Mouse (Mus musculus) C3H10T1/2 (cell line): Measurements from ENCODE around the gene Gngt2. TPM values are rescaled to one million over a fixed set of nuclear protein-coding genes. Genes with fewer than 3 reads are reported as not detected.

ENCODE experiments used
- polyA plus RNA-seq, 2 experiments: library from polyadenylated mRNA; unstranded; fragments of >200 nt; fragmentation: generic; extraction: Trizol; gene quantifications; one replicate each; pipeline ENCODE4 v1.2.1; 2012; ENCODE audit warnings: missing spikeins in 2 of 2

The Gngt2 gene
- 1 to 10 TPM in 1 of 2 experiments, under 1 TPM in 1; 0.84 to 1.2 TPM for polyA plus RNA-seq

DNA sequence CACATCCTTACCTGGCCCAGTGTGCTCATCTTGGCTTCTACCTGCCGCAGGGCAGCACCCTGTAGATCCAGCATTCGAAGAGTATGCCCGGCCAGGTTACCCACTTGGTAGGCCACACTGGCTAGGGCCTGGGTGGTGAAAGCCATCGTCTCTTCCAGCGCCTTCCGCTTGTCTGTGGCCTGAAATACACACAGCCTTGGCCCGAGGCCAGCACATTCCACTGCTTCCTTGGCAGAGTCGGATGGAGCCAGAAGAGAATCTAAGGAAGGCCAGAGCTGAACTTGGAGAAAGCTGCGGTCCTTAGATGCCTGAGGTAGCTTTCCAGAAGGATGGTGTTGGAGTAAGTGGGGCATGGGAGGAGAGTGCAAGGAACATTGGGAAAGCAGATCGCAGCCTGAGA, at the start of gene Gngt2:
TSS of gene Gngt2 (plus strand) at position 158 of the 400 bp plus-strand sequence.

DNA sequence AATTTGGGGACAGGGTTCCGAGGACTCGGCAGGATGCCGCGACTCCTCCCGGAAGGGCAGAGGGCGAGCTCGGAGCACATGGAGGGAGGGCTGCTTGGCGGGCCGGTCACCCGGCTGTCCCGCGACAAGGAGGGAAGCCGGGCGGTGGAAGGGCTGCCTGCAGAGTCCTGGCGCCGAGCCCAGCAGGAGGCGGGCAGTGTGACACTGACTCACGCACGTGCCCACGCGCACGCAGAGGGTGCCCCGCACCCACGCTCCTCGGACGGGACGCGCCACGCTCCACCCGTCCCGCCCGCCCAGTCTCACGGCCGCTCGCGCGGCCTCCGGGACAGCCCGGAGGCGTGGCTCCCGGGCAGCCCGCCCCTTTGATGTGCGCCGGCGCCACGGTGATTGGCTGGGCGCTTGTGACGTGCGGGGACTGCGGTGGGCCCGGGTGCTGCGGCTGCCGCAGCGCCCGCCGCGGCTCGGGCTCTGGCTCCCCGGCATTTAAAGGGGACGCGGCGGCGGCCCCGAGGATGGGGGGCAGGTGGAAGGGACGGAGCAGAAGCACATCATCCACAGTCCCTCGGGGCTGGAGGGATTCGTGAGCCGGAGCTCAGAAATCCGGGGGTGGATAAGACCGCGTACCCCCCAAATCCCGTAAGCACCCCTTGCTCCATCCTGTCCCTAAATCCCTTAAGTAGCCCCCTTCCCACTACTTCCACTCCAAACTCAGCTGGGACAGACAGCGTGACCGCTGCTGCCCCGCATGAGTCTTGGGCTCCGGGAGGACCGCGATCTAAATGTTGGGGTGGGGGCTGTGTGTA, 12.7 kb upstream of the Gngt2 start, which contains the start of gene Phospho1:
TSS of gene Phospho1 (plus strand) at position 429 of the 806 bp plus-strand sequence.

DNA sequence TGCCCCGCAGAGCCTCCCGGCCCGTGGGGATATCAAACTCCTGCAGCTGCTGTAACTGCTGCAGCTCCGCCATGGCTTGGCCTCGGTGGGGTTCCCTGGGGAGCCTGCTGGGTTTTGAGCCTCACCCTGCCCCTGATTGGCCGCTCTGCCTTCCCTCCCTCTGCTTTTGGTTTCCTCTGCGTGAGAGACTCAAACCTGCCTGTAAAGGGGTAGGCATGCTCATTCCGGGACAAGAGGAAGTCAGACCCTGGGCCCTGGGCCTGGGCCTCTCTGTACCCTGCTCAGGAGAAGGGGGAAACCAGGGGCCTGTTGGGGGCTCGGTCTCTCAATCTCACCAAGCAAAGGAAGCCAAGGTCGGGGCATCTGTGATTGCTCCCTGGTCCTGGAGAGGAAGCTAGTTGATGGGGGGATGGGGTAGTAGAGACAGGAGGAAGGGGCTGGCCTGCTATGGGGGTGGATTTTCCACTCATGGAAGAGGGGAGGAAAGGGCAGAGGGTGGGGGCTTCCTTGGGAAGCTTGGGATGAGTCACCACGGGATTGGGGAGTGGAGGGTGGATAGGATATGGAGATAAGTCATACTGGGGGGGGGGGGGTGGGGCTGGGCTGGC, 5.2 kb downstream of the Gngt2 start, which contains the start of gene Abi3:
TSS of gene Abi3 (minus strand) at position 403 of the 608 bp plus-strand sequence.

Other genes starting within 250 kb of the Gngt2 start
- 1 to 10 TPM in 1 of 2 experiments, under 1 TPM in 1; 0.74 to 1.8 TPM for gene Ngfr, start 249.5 kb upstream of the Gngt2 start, polyA plus RNA-seq
- 100 to 1,000 TPM; 232 to 455 TPM for gene Phb, start 170.3 kb upstream of the Gngt2 start, polyA plus RNA-seq
- gene Zfp652, start 124.5 kb upstream of the Gngt2 start, polyA plus RNA-seq: 10 to 100 TPM in 1 of 2 experiments, 1 to 10 TPM in 1; 1.1 to 14.3 TPM
- under 1 TPM in 1 of 2 experiments, not detected in 1; 0.15 TPM for gene B130006D01Rik, start 113.6 kb upstream of the Gngt2 start, polyA plus RNA-seq
- 10 to 100 TPM; 10.7 to 18.4 TPM for gene Phospho1, start 12.7 kb upstream of the Gngt2 start, polyA plus RNA-seq
- gene Abi3, start 5.3 kb downstream of the Gngt2 start, polyA plus RNA-seq: under 1 TPM; 0.04 to 0.12 TPM
- gene B4galnt2, start 77.7 kb downstream of the Gngt2 start, polyA plus RNA-seq: under 1 TPM; 0.02 to 0.06 TPM
- gene Igf2bp1, start 168.7 kb downstream of the Gngt2 start, polyA plus RNA-seq: 10 to 100 TPM in 1 of 2 experiments, 1 to 10 TPM in 1; 7.3 to 12.6 TPM
- under 1 TPM in 1 of 2 experiments, not detected in 1; 0.44 TPM for gene Gip, start 187.3 kb downstream of the Gngt2 start, polyA plus RNA-seq
- gene Snf8, start 197.7 kb downstream of the Gngt2 start, polyA plus RNA-seq: 100 to 1,000 TPM; 167 to 278 TPM
- 10 to 100 TPM; 50.3 to 83.2 TPM for gene Ube2z, start 228.2 kb downstream of the Gngt2 start, polyA plus RNA-seq
- gene Atp5g1, start 238.5 kb downstream of the Gngt2 start, polyA plus RNA-seq: 1,000 to 10,000 TPM in 1 of 2 experiments, 100 to 1,000 TPM in 1; 623 to 1,824 TPM